Mouse (Mus musculus) embryonic fibroblast, embryonic 13.5 days (primary cell): Measurements from ENCODE around the gene Kcnab2.

Experiments used
- CTCF ChIP-seq: IDR thresholded peaks from 2 replicates; pipeline ENCODE4 v1.5.1; 2011; ENCODE audit warnings: mild to moderate bottlenecking, control low read depth, low read length, moderate library complexity, borderline replicate concordance; ENCODE audit not compliant: insufficient read depth
- POLR2A ChIP-seq: IDR thresholded peaks from 2 replicates; pipeline ENCODE4 v1.6.1; 2011; ENCODE audit warnings: low read depth, mild to moderate bottlenecking, control low read depth, low read length, moderate library complexity

DNA sequence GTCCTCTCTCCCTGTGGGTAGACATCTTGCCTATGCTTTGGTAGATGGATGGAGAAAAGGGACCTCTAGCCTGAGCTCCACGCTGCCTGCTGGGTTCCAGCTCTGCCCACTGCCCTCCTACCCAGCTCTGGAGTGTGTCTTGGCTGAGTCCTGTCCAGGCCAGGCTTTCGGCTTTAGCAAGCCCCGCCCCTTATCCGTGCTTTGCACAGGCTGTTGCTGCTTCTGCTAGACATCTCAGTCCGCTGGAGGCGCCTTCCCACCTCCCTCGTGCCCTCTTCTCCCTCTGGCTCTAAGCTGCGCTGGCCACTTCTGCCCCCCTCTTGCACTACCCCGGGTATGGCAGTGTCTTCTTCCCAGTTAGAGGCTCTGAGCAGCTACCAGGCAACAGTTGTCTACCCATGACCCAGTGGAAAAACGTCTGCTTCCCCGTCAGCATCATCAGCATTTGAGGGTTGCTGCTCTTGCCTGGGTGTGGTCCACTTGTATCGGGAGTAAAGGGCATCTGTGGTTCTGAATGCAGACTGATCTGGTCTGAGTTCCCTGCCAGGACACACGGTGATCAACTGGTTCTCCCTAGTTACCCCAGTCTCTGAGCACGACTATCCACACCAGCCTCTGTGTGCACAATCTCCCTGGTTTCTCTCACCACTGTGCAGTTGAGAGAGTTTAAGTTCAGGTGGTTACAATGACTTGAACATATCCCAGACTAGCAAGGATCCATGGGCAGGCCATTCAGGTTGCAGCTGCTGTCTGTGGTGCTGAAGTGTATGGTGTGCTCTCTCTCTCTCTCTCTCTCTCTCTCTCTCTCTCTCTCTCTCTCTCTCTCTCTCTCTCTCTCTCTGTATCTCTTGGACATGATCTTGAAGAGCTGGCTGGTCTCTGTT, 126.0 kb downstream of the Kcnab2 start:
- TF ChIP-seq CTCF (no peak), POLR2A (no peak)
